Mouse (Mus musculus): ENCODE measurements around the gene Pla2g1b.
"Not testable (repeated sequence)": the region's sequence is repeated elsewhere in the genome, so short reads cannot be mapped to it uniquely, and the experiment has no call there.

Gene Pla2g1b

GRCm38 (mm10) chr5:115465642-115466420, at the start of gene Pla2g1b:
Gene Pla2g1b (plus strand): TSS chr5:115466262.
- DNase-seq (ENCODE audit: extremely low read depth, low read depth, low spot score) = no peak

- no peak for DNase-seq (ENCODE audit: extremely low read depth, low read depth, low spot score)
Observed at GRCm38 (mm10) chr5:115428831-115429358, 37.2 kb upstream of the Pla2g1b start.

- no peak for DNase-seq (ENCODE audit: extremely low read depth, low read depth, low spot score)
Observed at GRCm38 (mm10) chr5:115429359-115430186, 36.5 kb upstream of the Pla2g1b start, which contains the start of gene Msi1. Gene Msi1 (plus strand): TSS chr5:115429599.

- no peak for DNase-seq (ENCODE audit: extremely low read depth, low read depth, low spot score)
Observed at GRCm38 (mm10) chr5:115430187-115430960, 35.7 kb upstream of the Pla2g1b start.

- DNase-seq (ENCODE audit: extremely low read depth, low read depth, low spot score) = no peak
Observed at GRCm38 (mm10) chr5:115431061-115431897, 34.8 kb upstream of the Pla2g1b start.

GRCm38 (mm10) chr5:115431898-115432259, 34.2 kb upstream of the Pla2g1b start:
- no peak for DNase-seq (ENCODE audit: extremely low read depth, low read depth, low spot score)

- no peak for DNase-seq (ENCODE audit: extremely low read depth, low read depth, low spot score)
Observed at GRCm38 (mm10) chr5:115432395-115432794, 33.7 kb upstream of the Pla2g1b start.

GRCm38 (mm10) chr5:115433191-115433590, 32.9 kb upstream of the Pla2g1b start:
- no peak for DNase-seq (ENCODE audit: extremely low read depth, low read depth, low spot score)

GRCm38 (mm10) chr5:115434280-115434852, 31.7 kb upstream of the Pla2g1b start:
- no peak for DNase-seq (ENCODE audit: extremely low read depth, low read depth, low spot score)

- DNase-seq (ENCODE audit: extremely low read depth, low read depth, low spot score) = no peak
Observed at GRCm38 (mm10) chr5:115434853-115435754, 31.0 kb upstream of the Pla2g1b start.

- DNase-seq (ENCODE audit: extremely low read depth, low read depth, low spot score) = no peak
Observed at GRCm38 (mm10) chr5:115435755-115436379, 30.2 kb upstream of the Pla2g1b start.

- no peak for DNase-seq (ENCODE audit: extremely low read depth, low read depth, low spot score)
Observed at GRCm38 (mm10) chr5:115436421-115437124, 29.5 kb upstream of the Pla2g1b start.

GRCm38 (mm10) chr5:115437242-115437944, 28.7 kb upstream of the Pla2g1b start:
- DNase-seq (ENCODE audit: extremely low read depth, low read depth, low spot score) = no peak

- DNase-seq (ENCODE audit: extremely low read depth, low read depth, low spot score) = no peak
Observed at GRCm38 (mm10) chr5:115437945-115438315, 28.1 kb upstream of the Pla2g1b start.

GRCm38 (mm10) chr5:115438667-115439066, 27.4 kb upstream of the Pla2g1b start:
- no peak for DNase-seq (ENCODE audit: extremely low read depth, low read depth, low spot score)

- no peak for DNase-seq (ENCODE audit: extremely low read depth, low read depth, low spot score)
Observed at GRCm38 (mm10) chr5:115441205-115441849, 24.7 kb upstream of the Pla2g1b start.

GRCm38 (mm10) chr5:115442663-115443062, 23.4 kb upstream of the Pla2g1b start:
- DNase-seq (ENCODE audit: extremely low read depth, low read depth, low spot score) = not testable (repeated sequence)
